Mouse (Mus musculus) limb, embryonic 10.5 days (tissue): ENCODE results near the gene Vmn1r198. TPM values are rescaled to one million over a fixed set of nuclear protein-coding genes. Genes with fewer than 3 reads are reported as not detected.

Source experiments
- DNase-seq: peaks from one replicate; pipeline ENCODE4 v3.0.0-alpha.2; 2017; ENCODE audit warnings: low spot score
- H3K27ac ChIP-seq: fragments of 300-500 bp; sonication (generic); 2 replicates; pipeline ENCODE4 v1.5.1; 2016; ENCODE audit warnings: mild to moderate bottlenecking
- H3K27me3 ChIP-seq: fragments of 300-500 bp; sonication (generic); 2 replicates; pipeline ENCODE4 v1.6.1; 2016; ENCODE audit warnings: low read depth, mild to moderate bottlenecking; ENCODE audit not compliant: poor library complexity, severe bottlenecking
- H3K36me3 ChIP-seq: fragments of 300-500 bp; sonication (generic); 2 replicates; pipeline ENCODE4 v1.6.1; 2016; ENCODE audit warnings: mild to moderate bottlenecking, moderate library complexity
- H3K4me1 ChIP-seq: fragments of 300-500 bp; sonication (generic); 2 replicates; pipeline ENCODE4 v1.6.1; 2016
- H3K4me3 ChIP-seq: fragments of 300-500 bp; sonication (generic); 2 replicates; pipeline ENCODE4 v1.5.1; 2016; ENCODE audit warnings: mild to moderate bottlenecking, moderate library complexity
- H3K9me3 ChIP-seq: fragments of 300-500 bp; sonication (generic); replicated peaks from 2 replicates; pipeline ENCODE4 v1.6.1; 2016; ENCODE audit warnings: mild to moderate bottlenecking
- WGBS: fragments of 180-500 bp; shearing (Covaris S2); methylation state at CpG from one replicate; pipeline ENCODE4 v1.1.7; 2016; 5-methylcytosine and 5-hydroxymethylcytosine counted together
- polyA plus RNA-seq: library from polyadenylated mRNA; unstranded; fragments of >200 nt; fragmentation: Nextera tagmentation; extraction: Ambion mirVana; gene quantifications from 2 replicates; pipeline ENCODE4 v1.2.1, GENCODE M21; 2016

The Vmn1r198 gene
- polyA plus RNA-seq, 1 experiment from 2014 or later, result not detected

- no peak overlapping the region for H3K4me3 ChIP-seq
- no peaks in the 10 kb centered on the region for H3K27me3 ChIP-seq
- no peak overlapping the region for H3K27ac ChIP-seq
- WGBS, result 55% methylated on average over 1 of the region's 1 CpGs
- no peak for DNase-seq
- H3K9me3 ChIP-seq, result peaks cover 6% of the 10 kb centered on the region; the same call in 1 of the 2 replicates
- H3K36me3 ChIP-seq, result no peaks in the 10 kb centered on the region
- H3K4me1 ChIP-seq, result no peaks in the 10 kb centered on the region
Measured at GRCm38 (mm10) chr13:22402978-22403377, 52.8 kb downstream of the Vmn1r198 start.

Other genes starting within 250 kb of the Vmn1r198 start
- gene Vmn1r189, start 244.5 kb upstream of the Vmn1r198 start, polyA plus RNA-seq, result not detected in 2 replicates
- gene Vmn1r191, start 166.4 kb upstream of the Vmn1r198 start, polyA plus RNA-seq, result not detected in 2 replicates
- gene Vmn1r192, start 159.2 kb upstream of the Vmn1r198 start, polyA plus RNA-seq, result not detected in 2 replicates
- gene Vmn1r193, start 127.2 kb upstream of the Vmn1r198 start, polyA plus RNA-seq, result not detected in 2 replicates
- not detected in 2 replicates for gene Vmn1r194, start 106.1 kb upstream of the Vmn1r198 start, polyA plus RNA-seq
- gene Vmn1r195, start 79.8 kb upstream of the Vmn1r198 start, polyA plus RNA-seq, result not detected in 2 replicates
- not detected in 2 replicates for gene Vmn1r196, start 60.4 kb upstream of the Vmn1r198 start, polyA plus RNA-seq
- not detected in 2 replicates for gene Vmn1r197, start 25.8 kb upstream of the Vmn1r198 start, polyA plus RNA-seq
- gene Vmn1r199, start 29.5 kb downstream of the Vmn1r198 start, polyA plus RNA-seq, result not detected in 2 replicates
- not detected in 2 replicates for gene Vmn1r200, start 40.0 kb downstream of the Vmn1r198 start, polyA plus RNA-seq
- gene Vmn1r201, start 121.6 kb downstream of the Vmn1r198 start, polyA plus RNA-seq, result not detected in 2 replicates
- not detected in 2 replicates for gene Vmn1r202, start 155.0 kb downstream of the Vmn1r198 start, polyA plus RNA-seq
- not detected in 2 replicates for gene Vmn1r203, start 167.8 kb downstream of the Vmn1r198 start, polyA plus RNA-seq
- gene Vmn1r204, start 202.8 kb downstream of the Vmn1r198 start, polyA plus RNA-seq, result not detected in 2 replicates
- not detected in 2 replicates for gene Vmn1r205, start 242.6 kb downstream of the Vmn1r198 start, polyA plus RNA-seq